Mouse (Mus musculus): Measurements from ENCODE around the gene Nfatc2.

Nfatc2 gene

GRCm38 (mm10) chr2:168601491-168602386 is at the start of gene Nfatc2:
Nfatc2 (minus strand) TSS chr2:168601657.
- DNase-seq (ENCODE audit: low spot score in 2 of 2): peak; percentile 61 to 62

DNA sequence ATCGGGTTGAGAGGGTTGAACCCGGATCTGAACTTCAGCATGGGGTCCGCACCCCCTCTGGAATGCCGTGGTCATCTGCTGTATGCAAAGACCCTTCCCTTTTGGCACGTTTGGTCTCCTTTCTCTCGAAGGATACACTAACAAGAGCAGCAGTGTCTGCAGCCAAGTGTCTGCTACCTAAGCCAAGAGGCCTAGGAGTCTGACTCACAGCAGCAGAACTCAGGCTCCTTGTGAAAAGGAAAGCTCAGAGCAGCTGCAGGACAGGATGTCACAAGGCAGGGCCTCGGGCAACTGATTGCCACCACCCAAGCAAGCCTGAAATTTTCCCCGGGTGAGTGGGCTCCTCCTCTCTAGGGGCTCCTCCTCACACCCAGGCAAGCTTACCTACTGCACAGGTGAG is 46.7 kb upstream of the Nfatc2 start:
- DNase-seq (ENCODE audit: low spot score in 2 of 2): no peak

DNA sequence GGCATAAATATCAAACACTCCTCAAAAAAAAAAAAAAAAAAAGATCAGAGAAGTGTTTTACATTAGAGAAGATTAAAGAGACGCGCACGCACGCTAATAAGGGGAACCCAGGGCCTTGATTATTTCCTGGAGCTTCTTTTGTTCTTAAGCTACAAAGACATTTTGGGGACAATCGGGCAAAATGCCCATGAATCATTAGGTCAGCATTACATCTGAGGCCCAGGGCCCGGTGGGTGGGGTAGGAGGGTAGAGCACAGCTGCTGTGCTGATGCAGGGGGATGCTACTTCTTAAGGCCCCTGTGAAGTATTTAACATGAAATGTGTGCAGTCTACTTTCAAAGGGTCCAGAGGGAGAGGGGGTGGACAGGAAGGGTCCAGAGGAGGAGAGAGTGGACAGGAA is 43.4 kb upstream of the Nfatc2 start:
- no peak for DNase-seq (ENCODE audit: low spot score in 2 of 2)

DNA sequence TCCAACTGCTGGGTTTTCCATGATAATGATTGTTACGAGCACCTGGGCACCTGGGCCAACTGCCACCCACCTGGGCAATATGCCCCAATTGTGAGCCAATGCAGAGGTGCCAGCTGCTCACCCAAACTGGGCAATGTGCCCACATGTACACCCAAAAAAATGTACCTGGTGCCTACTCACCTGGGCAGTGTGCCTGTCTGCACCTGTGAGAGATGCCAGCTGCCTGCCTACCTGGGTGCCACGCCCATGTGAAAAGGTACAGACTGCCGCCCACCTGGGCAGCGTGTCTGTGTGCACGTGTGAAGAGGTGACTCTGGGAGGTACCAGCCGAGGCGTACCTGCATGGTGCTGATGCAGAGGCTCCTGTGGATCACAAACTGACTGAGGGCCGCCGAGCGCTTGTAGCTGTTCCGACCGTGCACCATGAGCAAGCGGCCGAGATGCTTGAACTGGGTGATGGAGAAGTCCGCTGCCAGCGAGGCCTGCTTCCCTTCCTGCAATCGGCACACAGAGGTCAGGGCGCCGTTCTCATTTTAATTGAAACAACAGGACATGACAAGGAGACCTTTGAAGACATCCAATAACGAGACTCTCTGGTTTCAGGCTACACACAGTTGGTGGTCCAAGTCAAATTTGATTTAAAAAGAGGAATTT is 42.2 kb upstream of the Nfatc2 start:
- DNase-seq (ENCODE audit: low spot score in 2 of 2): no peak

GRCm38 (mm10) chr2:168642187-168642586 is 40.7 kb upstream of the Nfatc2 start:
- no peak for DNase-seq (ENCODE audit: low spot score in 2 of 2)

- no peak for DNase-seq (ENCODE audit: low spot score in 2 of 2)
Measured at GRCm38 (mm10) chr2:168640460-168640859, 39.0 kb upstream of the Nfatc2 start.

GRCm38 (mm10) chr2:168634881-168635280 is 33.4 kb upstream of the Nfatc2 start:
- no peak for DNase-seq (ENCODE audit: low spot score in 2 of 2)

GRCm38 (mm10) chr2:168633301-168633816 is 31.9 kb upstream of the Nfatc2 start:
- DNase-seq (ENCODE audit: low spot score in 2 of 2): no peak

- no peak for DNase-seq (ENCODE audit: low spot score in 2 of 2)
Measured at GRCm38 (mm10) chr2:168632543-168632942, 31.1 kb upstream of the Nfatc2 start.

DNA sequence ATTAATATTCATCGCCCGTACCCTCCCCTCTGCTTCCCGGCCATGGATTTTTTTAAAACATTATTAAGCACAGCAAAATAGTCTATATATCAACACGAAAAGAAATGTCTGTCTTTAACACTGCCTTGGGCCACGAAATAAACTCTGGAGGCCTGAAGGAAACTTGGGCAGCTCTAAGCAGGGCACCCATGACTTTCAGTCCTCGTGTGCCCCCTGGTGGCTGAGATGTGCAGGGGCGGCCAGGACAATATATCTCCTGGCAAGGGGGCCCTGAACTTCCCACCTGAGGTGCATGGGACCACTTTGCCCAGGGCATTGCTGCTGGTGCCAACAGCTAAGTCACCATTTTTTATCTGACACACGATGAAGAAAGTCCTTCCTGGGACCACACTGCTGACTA is 27.3 kb upstream of the Nfatc2 start:
- peak; percentile 36 to 59 for DNase-seq (ENCODE audit: low spot score in 2 of 2)

GRCm38 (mm10) chr2:168627829-168628770 is 26.6 kb upstream of the Nfatc2 start:
- no peak for DNase-seq (ENCODE audit: low spot score in 2 of 2)

- DNase-seq (ENCODE audit: low spot score in 2 of 2): no peak
Measured at GRCm38 (mm10) chr2:168626385-168626784, 24.9 kb upstream of the Nfatc2 start.

DNA sequence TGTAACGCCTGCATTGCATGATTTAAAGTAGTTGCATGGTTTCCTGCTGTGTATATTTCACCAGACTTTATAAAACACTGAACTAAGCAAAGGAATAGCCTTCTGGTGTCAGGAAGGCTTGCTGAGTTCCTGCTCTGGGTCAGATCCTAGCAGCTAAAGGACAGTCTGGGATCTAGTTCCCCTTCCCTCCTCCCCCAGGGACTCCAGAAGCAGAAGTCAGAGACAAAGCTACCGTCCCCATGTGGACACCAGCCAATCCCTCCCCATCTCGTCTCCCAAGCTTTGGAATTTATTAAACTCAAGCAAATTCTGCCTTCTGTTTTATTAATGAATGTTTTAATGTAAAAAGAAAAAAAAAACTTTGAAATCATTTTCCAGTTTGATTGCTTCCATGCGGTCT is 23.6 kb upstream of the Nfatc2 start:
- DNase-seq (ENCODE audit: low spot score in 2 of 2): no peak

- DNase-seq (ENCODE audit: low spot score in 2 of 2): no peak
Measured at GRCm38 (mm10) chr2:168621111-168621802, 19.8 kb upstream of the Nfatc2 start.

GRCm38 (mm10) chr2:168618205-168618717 is 16.8 kb upstream of the Nfatc2 start:
- DNase-seq (ENCODE audit: low spot score in 2 of 2): no peak

DNA sequence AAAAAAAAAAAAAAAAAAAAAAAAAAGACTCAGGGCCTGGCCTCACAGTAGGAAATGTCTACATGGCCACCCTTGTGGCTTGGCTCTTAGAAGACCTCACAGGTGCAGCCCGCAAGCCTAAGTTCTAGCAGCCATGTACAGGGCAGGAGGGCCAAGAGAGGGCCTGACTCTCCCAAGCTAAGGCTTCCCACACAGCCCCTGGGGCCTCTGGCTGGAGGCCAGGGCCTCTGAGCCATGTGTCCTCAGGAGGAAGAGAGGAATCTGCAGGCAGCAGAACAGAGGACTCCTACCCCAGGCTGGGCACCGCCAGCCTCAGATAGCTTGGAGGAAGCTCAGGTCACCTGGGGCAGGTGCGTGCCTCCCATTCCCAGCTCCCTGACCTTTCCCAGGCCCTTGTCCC is 13.7 kb upstream of the Nfatc2 start:
- no peak for DNase-seq (ENCODE audit: low spot score in 2 of 2)

GRCm38 (mm10) chr2:168614170-168614872 is 12.9 kb upstream of the Nfatc2 start:
- DNase-seq (ENCODE audit: low spot score in 2 of 2): no peak

- DNase-seq (ENCODE audit: low spot score in 2 of 2): no peak
Measured at GRCm38 (mm10) chr2:168613092-168613880, 11.8 kb upstream of the Nfatc2 start.

GRCm38 (mm10) chr2:168610941-168611340 is 9.5 kb upstream of the Nfatc2 start:
- DNase-seq (ENCODE audit: low spot score in 2 of 2): no peak
